Mouse (Mus musculus) granulocyte monocyte progenitor cell, adult 5-6 weeks (primary cell): ENCODE data around the gene Olfr104-ps. TPM values are rescaled to one million over a fixed set of nuclear protein-coding genes. Genes with fewer than 3 reads are reported as not detected.

Experiments
- ATAC-seq: replicated peaks from 2 replicates; pipeline ENCODE4 v1.8.0; 2016; ENCODE audit warnings: mild to moderate bottlenecking, moderate TSS enrichment, inconsistent platforms; ENCODE audit not compliant: poor library complexity, severe bottlenecking
- total RNA-seq, 2 experiments: library from RNA; stranded (forward) in 1 of 2; stranded (reverse) in 1 of 2; fragments of 200-712, 200-1000 nt in 1 of 2; fragments of >200 nt in 1 of 2; fragmentation: Nextera tagmentation in 1 of 2; gene quantifications; 2 replicates each; pipeline ENCODE4 v1.2.3; 2014 to 2017

The Olfr104-ps gene
- total RNA-seq (2014; fragmentation: Nextera tagmentation) (not detected in 2 replicates), total RNA-seq (2017) (not detected in 2 replicates)

- no peak for ATAC-seq
Measured at GRCm38 (mm10) chr17:37359282-37359681, at the start of gene Olfr104-ps. Gene Olfr104-ps, plus strand, starts transcription at chr17:37359582.

- no peak for ATAC-seq
Measured at GRCm38 (mm10) chr17:37310146-37310699, 49.2 kb upstream of the Olfr104-ps start.

- no peak for ATAC-seq
Measured at GRCm38 (mm10) chr17:37316954-37317353, 42.4 kb upstream of the Olfr104-ps start, which contains the start of gene Olfr102. Gene Olfr102, minus strand, starts transcription at chr17:37317054.

GRCm38 (mm10) chr17:37339598-37339997 lies 19.8 kb upstream of the Olfr104-ps start, which contains the start of gene Olfr103:
Gene Olfr103, minus strand, starts transcription at chr17:37339698.
- no peak for ATAC-seq

GRCm38 (mm10) chr17:37378733-37379132 lies 19.4 kb downstream of the Olfr104-ps start, which contains the start of gene Olfr105-ps:
Gene Olfr105-ps, plus strand, starts transcription at chr17:37379033.
- no peak for ATAC-seq

- ATAC-seq: no peak
Measured at GRCm38 (mm10) chr17:37390093-37390492, 30.7 kb downstream of the Olfr104-ps start, which contains the start of gene Olfr106-ps. Gene Olfr106-ps, plus strand, starts transcription at chr17:37390393.

- no peak for ATAC-seq
Measured at GRCm38 (mm10) chr17:37398926-37399325, 39.5 kb downstream of the Olfr104-ps start, which contains the start of gene Olfr107. Gene Olfr107, plus strand, starts transcription at chr17:37399226.

GRCm38 (mm10) chr17:37413380-37413779 lies 54.0 kb downstream of the Olfr104-ps start:
- ATAC-seq: no peak

Other genes starting within 250 kb of the Olfr104-ps start
- gene Olfr92, start 239.5 kb upstream of the Olfr104-ps start, total RNA-seq (2014; fragmentation: Nextera tagmentation): not detected in 2 replicates
- not detected in 2 replicates for gene Olfr92, start 239.5 kb upstream of the Olfr104-ps start, total RNA-seq (2017)
- not detected in 2 replicates for gene Olfr93, start 198.1 kb upstream of the Olfr104-ps start, total RNA-seq (2014; fragmentation: Nextera tagmentation)
- gene Olfr93, start 198.1 kb upstream of the Olfr104-ps start, total RNA-seq (2017): not detected in 2 replicates
- not detected in 2 replicates for gene Ubd, start 165.7 kb upstream of the Olfr104-ps start, total RNA-seq (2014; fragmentation: Nextera tagmentation)
- not detected in 2 replicates for gene Ubd, start 165.7 kb upstream of the Olfr104-ps start, total RNA-seq (2017)
- not detected in 2 replicates for gene Olfr94, start 158.6 kb upstream of the Olfr104-ps start, total RNA-seq (2014; fragmentation: Nextera tagmentation)
- not detected in 2 replicates for gene Olfr94, start 158.6 kb upstream of the Olfr104-ps start, total RNA-seq (2017)
- not detected in 2 replicates for gene Olfr95, start 146.5 kb upstream of the Olfr104-ps start, total RNA-seq (2014; fragmentation: Nextera tagmentation)
- not detected in 2 replicates for gene Olfr95, start 146.5 kb upstream of the Olfr104-ps start, total RNA-seq (2017)
- not detected in 2 replicates for gene Olfr96, start 139.4 kb upstream of the Olfr104-ps start, total RNA-seq (2014; fragmentation: Nextera tagmentation)
- gene Olfr96, start 139.4 kb upstream of the Olfr104-ps start, total RNA-seq (2017): not detected in 2 replicates
- not detected in 2 replicates for gene Olfr97, start 122.3 kb upstream of the Olfr104-ps start, total RNA-seq (2014; fragmentation: Nextera tagmentation)
- gene Olfr97, start 122.3 kb upstream of the Olfr104-ps start, total RNA-seq (2017): not detected in 2 replicates
- gene Olfr98, start 95.8 kb upstream of the Olfr104-ps start, total RNA-seq (2014; fragmentation: Nextera tagmentation): not detected in 2 replicates
- not detected in 2 replicates for gene Olfr98, start 95.8 kb upstream of the Olfr104-ps start, total RNA-seq (2017)
- 7.3 and 9.4 TPM in 2 replicates for gene H2-M3, start 89.4 kb upstream of the Olfr104-ps start, total RNA-seq (2014; fragmentation: Nextera tagmentation)
- gene H2-M3, start 89.4 kb upstream of the Olfr104-ps start, total RNA-seq (2017): 16.9 and 23.6 TPM in 2 replicates
- not detected in 2 replicates for gene Olfr99, start 76.1 kb upstream of the Olfr104-ps start, total RNA-seq (2014; fragmentation: Nextera tagmentation)
- not detected in 2 replicates for gene Olfr99, start 76.1 kb upstream of the Olfr104-ps start, total RNA-seq (2017)
- gene Olfr101, start 55.3 kb upstream of the Olfr104-ps start, total RNA-seq (2014; fragmentation: Nextera tagmentation): not detected in 2 replicates
- not detected in 2 replicates for gene Olfr101, start 55.3 kb upstream of the Olfr104-ps start, total RNA-seq (2017)
- gene Olfr102, start 42.5 kb upstream of the Olfr104-ps start, total RNA-seq (2014; fragmentation: Nextera tagmentation): not detected in 2 replicates
- not detected in 2 replicates for gene Olfr102, start 42.5 kb upstream of the Olfr104-ps start, total RNA-seq (2017)
- not detected in 2 replicates for gene Olfr103, start 19.9 kb upstream of the Olfr104-ps start, total RNA-seq (2014; fragmentation: Nextera tagmentation)
- not detected in 2 replicates for gene Olfr103, start 19.9 kb upstream of the Olfr104-ps start, total RNA-seq (2017)
- not detected in 2 replicates for gene Olfr105-ps, start 19.5 kb downstream of the Olfr104-ps start, total RNA-seq (2014; fragmentation: Nextera tagmentation)
- gene Olfr105-ps, start 19.5 kb downstream of the Olfr104-ps start, total RNA-seq (2017): not detected in 2 replicates
- not detected in 2 replicates for gene Olfr106-ps, start 30.8 kb downstream of the Olfr104-ps start, total RNA-seq (2014; fragmentation: Nextera tagmentation)
- not detected in 2 replicates for gene Olfr106-ps, start 30.8 kb downstream of the Olfr104-ps start, total RNA-seq (2017)
- not detected in 2 replicates for gene Olfr107, start 39.6 kb downstream of the Olfr104-ps start, total RNA-seq (2014; fragmentation: Nextera tagmentation)
- not detected in 2 replicates for gene Olfr107, start 39.6 kb downstream of the Olfr104-ps start, total RNA-seq (2017)
- gene Olfr108, start 85.9 kb downstream of the Olfr104-ps start, total RNA-seq (2014; fragmentation: Nextera tagmentation): not detected in 2 replicates
- gene Olfr108, start 85.9 kb downstream of the Olfr104-ps start, total RNA-seq (2017): not detected in 2 replicates
- gene Olfr109, start 99.3 kb downstream of the Olfr104-ps start, total RNA-seq (2014; fragmentation: Nextera tagmentation): not detected in 2 replicates
- not detected in 2 replicates for gene Olfr109, start 99.3 kb downstream of the Olfr104-ps start, total RNA-seq (2017)
- gene H2-M2, start 124.0 kb downstream of the Olfr104-ps start, total RNA-seq (2014; fragmentation: Nextera tagmentation): not detected in 2 replicates
- not detected in 2 replicates for gene H2-M2, start 124.0 kb downstream of the Olfr104-ps start, total RNA-seq (2017)
- not detected in 2 replicates for gene Olfr110, start 132.9 kb downstream of the Olfr104-ps start, total RNA-seq (2014; fragmentation: Nextera tagmentation)
- gene Olfr110, start 132.9 kb downstream of the Olfr104-ps start, total RNA-seq (2017): not detected in 2 replicates
- gene Olfr111, start 148.4 kb downstream of the Olfr104-ps start, total RNA-seq (2014; fragmentation: Nextera tagmentation): not detected in 2 replicates
- gene Olfr111, start 148.4 kb downstream of the Olfr104-ps start, total RNA-seq (2017): not detected in 2 replicates
- gene Olfr112, start 209.9 kb downstream of the Olfr104-ps start, total RNA-seq (2014; fragmentation: Nextera tagmentation): not detected in 2 replicates
- not detected in 2 replicates for gene Olfr112, start 209.9 kb downstream of the Olfr104-ps start, total RNA-seq (2017)
- not detected in 2 replicates for gene Olfr113, start 218.1 kb downstream of the Olfr104-ps start, total RNA-seq (2014; fragmentation: Nextera tagmentation)
- gene Olfr113, start 218.1 kb downstream of the Olfr104-ps start, total RNA-seq (2017): not detected in 2 replicates
- gene Olfr114, start 233.2 kb downstream of the Olfr104-ps start, total RNA-seq (2014; fragmentation: Nextera tagmentation): not detected in 2 replicates
- not detected in 2 replicates for gene Olfr114, start 233.2 kb downstream of the Olfr104-ps start, total RNA-seq (2017)